13 mouse cellular contexts compared by ENCODE assay signal in the genomic region with DNA sequence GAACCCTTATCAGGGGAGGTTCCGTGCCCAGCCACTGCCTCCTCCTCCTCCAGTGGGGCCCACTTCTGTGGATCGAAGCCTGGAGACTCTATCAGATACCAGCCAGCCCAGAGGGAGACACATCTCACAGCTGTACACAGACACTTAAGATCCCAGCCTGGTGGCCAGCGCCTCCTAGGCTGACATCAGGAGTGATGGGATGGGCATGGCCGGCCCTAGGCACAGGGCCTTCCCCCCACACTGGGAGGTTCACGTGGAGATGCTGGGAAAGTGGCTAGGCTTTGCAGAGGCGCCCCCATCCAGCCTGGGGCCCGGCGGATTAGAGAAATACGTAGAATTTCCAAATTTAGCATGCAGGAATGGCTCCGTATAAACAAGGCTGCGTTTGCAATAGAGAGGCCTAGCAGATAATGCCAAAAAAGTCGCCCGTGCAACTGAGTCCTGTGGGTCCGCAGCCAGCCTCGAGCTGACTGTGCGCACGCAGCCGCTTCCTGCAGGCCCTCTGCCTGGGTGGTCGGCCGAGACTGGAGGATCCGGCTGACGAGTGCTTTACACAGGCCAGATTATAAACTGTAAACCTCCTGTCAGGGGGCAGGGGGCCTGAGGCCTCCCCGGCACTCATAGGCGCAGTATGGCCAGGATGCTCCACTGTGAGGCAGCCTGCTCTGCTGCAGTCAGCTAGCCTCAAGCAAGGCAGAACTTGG.
A peak's percentile ranks its signal among the peaks of the same experiment; 100 is the strongest.
DNase-seq lines count a peak whose midpoint lies in the region; ATAC-seq lines count a peak whose summit lies in the region.
"Had no signal": no experiment of that assay in that cellular context is flagged by ENCODE, and none has a peak within 500 bp of the region (broad histone marks: within the 10 kb centered on the region; RNA-seq: fewer than 3 reads in every experiment).

No protein-coding gene starts in this region.

- ATAC-seq in kidney, embryonic 14.5 days (ENCODE audit: low FRiP score, low TSS enrichment), result peak; percentile 51; the same call in 1 of the 2 replicates
- ATAC-seq in embryonic facial prominence, embryonic 13.5 days (ENCODE audit: insufficient number of reproducible peaks, insufficient read depth, low FRiP score, low TSS enrichment, low read depth), result 0 out of 2 replicates have a peak, but pooled peaks have one; percentile 29
- ATAC-seq in liver, embryonic 12.5 days, result no peak
- ATAC-seq in forebrain, embryonic 12.5 days (ENCODE audit: low FRiP score), result no peak
- ATAC-seq in erythroid progenitor cell, adult 5-6 weeks (replicated peaks; ENCODE audit: low FRiP score, poor library complexity, severe bottlenecking), result no peak

- no peak overlapping the region for H3K9ac ChIP-seq in kidney, embryonic 14.5 days (ENCODE audit: low read depth, low read length)
- H3K9ac ChIP-seq in embryonic facial prominence, embryonic 13.5 days, result 0 out of 2 replicates have a peak overlapping the region, but pooled peaks have one; percentile 27
- no peak overlapping the region for H3K9ac ChIP-seq in liver, embryonic 12.5 days
- H3K9ac ChIP-seq in forebrain, embryonic 12.5 days, result no peak overlapping the region
- H3K9ac ChIP-seq: midbrain, embryonic 12.5 days; neural tube, embryonic 15.5 days had no signal

- no peak overlapping the region for H3K27ac ChIP-seq in kidney, embryonic 14.5 days (ENCODE audit: low read depth, low read length)
- H3K27ac ChIP-seq in embryonic facial prominence, embryonic 13.5 days, result peak overlapping the region; percentile 60; the same call in 1 of the 2 replicates
- peak overlapping the region; percentile 30; the same call in 1 of the 2 replicates for H3K27ac ChIP-seq in liver, embryonic 12.5 days
- H3K27ac ChIP-seq in forebrain, embryonic 12.5 days, result no peak overlapping the region
- H3K27ac ChIP-seq: midbrain, embryonic 12.5 days; neural tube, embryonic 15.5 days had no signal

- no peaks in the 10 kb centered on the region for H3K4me1 ChIP-seq in kidney, embryonic 14.5 days (ENCODE audit: control insufficient read depth, insufficient read depth, low read length)
- H3K4me1 ChIP-seq in embryonic facial prominence, embryonic 13.5 days, result peaks cover 35% of the 10 kb centered on the region
- no peaks in the 10 kb centered on the region for H3K4me1 ChIP-seq in liver, embryonic 12.5 days
- H3K4me1 ChIP-seq in forebrain, embryonic 12.5 days, result no peaks in the 10 kb centered on the region
- H3K4me1 ChIP-seq: neural tube, embryonic 15.5 days had no signal

- no peak overlapping the region for H3K4me2 ChIP-seq in kidney, embryonic 14.5 days (replicated peaks; ENCODE audit: low read depth, low read length)
- H3K4me2 ChIP-seq in embryonic facial prominence, embryonic 13.5 days, result no peak overlapping the region
- H3K4me2 ChIP-seq in liver, embryonic 12.5 days, result no peak overlapping the region
- no peak overlapping the region for H3K4me2 ChIP-seq in forebrain, embryonic 12.5 days
- H3K4me2 ChIP-seq: midbrain, embryonic 12.5 days; neural tube, embryonic 15.5 days had no signal

- DNase-seq in kidney, adult 9 months, result no peak
- DNase-seq in ZHBTc4 (ENCODE audit: low read depth, low spot score), result peak; percentile 9
- DNase-seq in gastrocnemius, postnatal 36 days, result no peak
- DNase-seq: cerebellum, adult 9-10 months; kidney, adult 8-10 months; right cerebral cortex, postnatal 14 days had no signal

- intact Hi-C loops in gastrocnemius, postnatal 36 days (cut with DNase I), result no loop called here

- 48% methylated on average over 24 of the region's 24 CpGs for WGBS in kidney, embryonic 14.5 days
- 43% methylated on average over 24 of the region's 24 CpGs for WGBS in embryonic facial prominence, embryonic 13.5 days
- 58% methylated on average over 24 of the region's 24 CpGs for WGBS in liver, embryonic 12.5 days (ENCODE audit: insufficient replicate concordance)
- 65% methylated on average over 24 of the region's 24 CpGs for WGBS in forebrain, embryonic 12.5 days

- no peaks in the 10 kb centered on the region for H3K9me3 ChIP-seq in kidney, embryonic 14.5 days (ENCODE audit: control insufficient read depth, low read length)
- H3K9me3 ChIP-seq in embryonic facial prominence, embryonic 13.5 days, result no peaks in the 10 kb centered on the region
- H3K9me3 ChIP-seq in liver, embryonic 12.5 days (replicated peaks), result no peaks in the 10 kb centered on the region
- H3K9me3 ChIP-seq in forebrain, embryonic 12.5 days, result no peaks in the 10 kb centered on the region
- H3K9me3 ChIP-seq: midbrain, embryonic 12.5 days; neural tube, embryonic 15.5 days had no signal

- peaks cover 6% of the 10 kb centered on the region for H3K27me3 ChIP-seq in kidney, embryonic 14.5 days (ENCODE audit: control insufficient read depth, insufficient read depth, low read length)
- peaks cover 21% of the 10 kb centered on the region for H3K27me3 ChIP-seq in embryonic facial prominence, embryonic 13.5 days
- peaks cover 8% of the 10 kb centered on the region; the same call in 1 of the 2 replicates for H3K27me3 ChIP-seq in liver, embryonic 12.5 days (replicated peaks)
- peaks cover 4% of the 10 kb centered on the region; the same call in 1 of the 2 replicates for H3K27me3 ChIP-seq in forebrain, embryonic 12.5 days
- H3K27me3 ChIP-seq: neural tube, embryonic 15.5 days had no signal

- H3K4me3 ChIP-seq in kidney, embryonic 14.5 days (ENCODE audit: low read length), result no peak overlapping the region
- no peak overlapping the region for H3K4me3 ChIP-seq in embryonic facial prominence, embryonic 13.5 days
- no peak overlapping the region for H3K4me3 ChIP-seq in liver, embryonic 12.5 days
- no peak overlapping the region for H3K4me3 ChIP-seq in forebrain, embryonic 12.5 days (replicated peaks)
- H3K4me3 ChIP-seq: midbrain, embryonic 12.5 days; neural tube, embryonic 15.5 days had no signal

- no peaks in the 10 kb centered on the region for H3K36me3 ChIP-seq in kidney, embryonic 14.5 days (ENCODE audit: control insufficient read depth, insufficient read depth, low read length)
- H3K36me3 ChIP-seq in embryonic facial prominence, embryonic 13.5 days, result no peaks in the 10 kb centered on the region
- H3K36me3 ChIP-seq in liver, embryonic 12.5 days, result no peaks in the 10 kb centered on the region
- H3K36me3 ChIP-seq in forebrain, embryonic 12.5 days (replicated peaks), result no peaks in the 10 kb centered on the region
- H3K36me3 ChIP-seq: midbrain, embryonic 12.5 days; neural tube, embryonic 15.5 days had no signal

Comparison
In these comparisons a context has a peak if more than half of its experiments do, and no peak if none do; other contexts are left out.
1. ATAC-seq: peak in kidney, embryonic 14.5 days (single experiment) and embryonic facial prominence, embryonic 13.5 days (single experiment); none in liver, embryonic 12.5 days (single experiment), forebrain, embryonic 12.5 days (single experiment) and erythroid progenitor cell, adult 5-6 weeks (single experiment).
2. H3K27ac ChIP-seq: peak in embryonic facial prominence, embryonic 13.5 days (single experiment) and liver, embryonic 12.5 days (single experiment); none in kidney, embryonic 14.5 days (single experiment) and forebrain, embryonic 12.5 days (single experiment).